Mouse (Mus musculus): Measurements from ENCODE around the gene Yae1d1.

DNA sequence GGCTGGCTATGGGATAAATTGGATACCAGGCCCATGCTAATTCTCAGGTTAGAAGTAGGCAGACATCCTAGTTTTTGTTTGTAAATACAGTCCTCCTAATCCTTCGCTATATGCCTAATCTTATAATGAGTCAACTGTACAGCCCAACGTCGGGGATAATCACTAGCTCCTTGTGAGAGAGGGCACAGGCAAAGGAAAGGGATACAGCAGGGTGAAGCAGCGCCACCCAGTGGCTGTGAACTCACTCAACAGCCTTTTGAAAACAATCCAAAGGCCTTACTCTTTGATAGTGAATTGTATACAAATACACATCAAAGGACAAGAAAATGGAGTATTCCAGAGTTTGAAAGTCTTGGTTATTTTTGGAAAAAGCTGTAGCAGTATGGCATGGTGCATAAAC is 10.0 kb downstream of the Yae1d1 start:
- TF ChIP-seq CTCF (IDR thresholded peaks at IDR 0.05; ENCODE audit: control insufficient read depth, insufficient read depth, low read length) (peak; percentile 69), POLR2A (IDR thresholded peaks at IDR 0.05; ENCODE audit: borderline replicate concordance, control insufficient read depth, low read depth, low read length) (no peak)

Data from bone marrow, adult 2 months (tissue).